Mouse (Mus musculus): ENCODE results near the gene Nfya.

Gene Nfya

GRCm38 (mm10) chr17:48427852-48428530 is 18.3 kb upstream of the Nfya start:
- DNase-seq = no peak

GRCm38 (mm10) chr17:48426991-48427750 is 17.5 kb upstream of the Nfya start:
- no peak for DNase-seq

DNA sequence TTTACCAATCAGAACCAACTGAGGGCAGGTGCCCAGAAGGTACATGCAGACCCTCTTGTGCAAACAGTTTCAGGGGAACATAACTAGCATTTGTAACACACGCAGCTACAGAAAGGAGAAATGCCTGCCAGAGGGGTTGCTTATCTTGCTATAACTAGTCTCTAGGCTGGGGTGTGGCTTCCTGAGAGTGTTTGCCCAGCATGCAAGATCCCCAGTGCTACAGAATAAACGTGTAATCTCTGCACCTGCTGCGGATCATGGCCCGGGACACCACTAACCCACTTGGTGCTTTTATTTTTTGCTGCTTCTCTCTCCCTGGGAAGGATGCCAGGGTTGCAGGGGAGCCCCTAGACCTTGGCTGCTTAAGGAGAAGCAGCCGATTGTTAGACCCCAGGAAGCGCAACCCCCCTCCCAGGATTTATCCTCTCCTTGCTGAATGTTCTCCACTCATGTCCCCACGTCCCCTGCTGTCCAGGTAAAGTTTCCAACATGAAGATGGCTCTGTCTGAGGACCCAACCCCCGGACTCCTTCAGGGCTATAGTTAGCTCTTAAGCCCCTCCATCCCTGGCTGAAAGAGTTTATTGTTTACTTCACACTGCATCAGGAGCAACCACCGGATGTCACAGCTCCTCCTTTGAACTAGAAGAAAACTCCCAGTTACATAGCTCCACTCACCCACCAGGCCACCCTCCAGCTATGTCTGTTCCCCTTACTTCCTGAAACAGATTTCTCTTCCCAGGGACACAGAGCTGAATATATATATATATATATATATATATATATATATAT is 16.3 kb upstream of the Nfya start:
- no peak for DNase-seq

- no peak for DNase-seq
Observed at GRCm38 (mm10) chr17:48424237-48424636, 14.5 kb upstream of the Nfya start.

- no peak for DNase-seq
Observed at GRCm38 (mm10) chr17:48419571-48419970, 9.9 kb upstream of the Nfya start.

GRCm38 (mm10) chr17:48418781-48419180 is 9.1 kb upstream of the Nfya start:
- DNase-seq = no peak

DNA sequence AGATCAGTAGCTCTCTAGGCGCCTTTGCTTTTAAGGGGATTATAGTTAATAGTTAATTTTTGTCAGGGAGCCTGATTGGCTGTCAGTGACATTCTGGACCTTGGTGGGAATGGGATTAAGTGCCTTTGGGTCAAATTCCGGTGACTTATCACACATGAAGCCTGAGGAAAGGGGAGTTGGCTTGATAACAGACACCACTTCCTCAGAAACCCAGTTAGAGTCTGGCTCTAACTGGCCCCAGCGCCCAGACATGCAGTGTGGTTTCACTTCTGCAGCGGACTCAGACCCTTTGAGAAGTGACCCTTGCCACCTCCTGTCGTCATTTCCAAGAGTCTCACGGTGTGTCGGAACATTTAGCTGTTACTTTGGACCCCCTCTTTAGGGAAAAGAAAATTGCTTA is 8.5 kb upstream of the Nfya start:
- no peak for DNase-seq

DNA sequence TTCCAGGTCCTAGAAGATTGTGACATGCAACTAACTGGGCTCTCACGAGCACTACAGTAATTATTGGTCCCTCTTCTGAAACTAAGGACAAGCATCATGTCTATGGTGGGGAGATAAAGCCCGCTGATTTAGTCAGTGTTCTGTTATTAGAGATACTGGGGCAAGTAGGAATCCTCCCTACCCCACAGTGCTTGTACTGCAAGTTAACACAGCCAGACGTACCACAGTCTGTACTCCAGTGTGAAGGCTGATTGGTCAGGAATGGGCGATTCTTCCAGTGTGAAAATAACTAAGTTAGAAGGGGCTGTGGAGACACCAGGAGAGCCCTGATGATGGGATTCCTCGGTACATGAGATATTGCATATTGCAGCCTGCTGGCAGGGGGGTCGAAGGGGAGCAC is 7.8 kb upstream of the Nfya start:
- DNase-seq = no peak

GRCm38 (mm10) chr17:48416425-48417195 is 6.9 kb upstream of the Nfya start:
- DNase-seq = peak; percentile 85

GRCm38 (mm10) chr17:48416011-48416410 is 6.3 kb upstream of the Nfya start:
- no peak for DNase-seq

- DNase-seq = no peak
Observed at GRCm38 (mm10) chr17:48411241-48411640, 1.5 kb upstream of the Nfya start.

- DNase-seq = no peak
Observed at GRCm38 (mm10) chr17:48410299-48410785, 636 bp upstream of the Nfya start.

GRCm38 (mm10) chr17:48408526-48409291 is 997 bp downstream of the Nfya start:
- peak; percentile 69 for DNase-seq

GRCm38 (mm10) chr17:48407910-48408525 is 1.7 kb downstream of the Nfya start:
- DNase-seq = peak; percentile 13

DNA sequence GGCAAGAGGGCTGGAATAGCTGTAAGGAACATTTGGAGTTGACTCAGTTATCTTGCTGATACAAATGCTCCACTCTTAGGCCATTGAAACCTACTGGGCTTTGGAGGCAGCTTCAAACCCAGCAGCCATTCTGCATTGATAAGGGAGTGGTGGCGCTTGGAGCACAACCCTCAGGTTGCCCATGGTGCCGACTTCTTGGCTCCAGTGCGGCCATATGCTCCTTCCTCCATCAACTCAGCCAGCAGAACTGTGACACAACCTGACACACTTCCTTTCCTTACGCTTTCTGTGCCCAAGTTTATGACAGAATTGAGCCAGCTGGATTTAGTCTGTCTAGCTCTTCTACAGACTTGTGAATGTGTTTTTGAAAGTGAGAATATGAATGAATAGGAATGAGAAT is 2.6 kb downstream of the Nfya start:
- no peak for DNase-seq

- DNase-seq = no peak
Observed at GRCm38 (mm10) chr17:48404706-48405105, 5.0 kb downstream of the Nfya start.

- DNase-seq = no peak
Observed at GRCm38 (mm10) chr17:48403848-48404247, 5.9 kb downstream of the Nfya start.

DNA sequence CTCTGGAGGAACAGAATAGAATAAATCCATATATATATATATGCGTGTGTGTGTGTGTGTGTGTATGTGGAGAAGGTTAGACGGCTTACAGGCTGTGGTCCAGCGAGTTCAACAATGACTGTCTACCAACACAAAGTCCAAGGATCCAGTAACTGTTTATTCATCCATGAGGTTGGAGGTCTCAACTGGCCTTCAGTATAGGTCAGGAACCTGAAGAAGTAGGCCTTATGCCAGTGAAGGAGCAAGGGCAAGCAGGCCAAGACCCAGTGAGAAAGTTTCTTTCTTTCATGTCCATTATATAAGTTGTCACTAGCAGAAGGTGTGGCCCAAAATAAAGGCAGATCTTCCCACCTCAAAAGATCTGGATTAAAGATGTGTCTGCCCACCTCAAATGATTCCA is 7.0 kb downstream of the Nfya start:
- DNase-seq = no peak

- DNase-seq = no peak
Observed at GRCm38 (mm10) chr17:48401710-48402109, 8.0 kb downstream of the Nfya start.

DNA sequence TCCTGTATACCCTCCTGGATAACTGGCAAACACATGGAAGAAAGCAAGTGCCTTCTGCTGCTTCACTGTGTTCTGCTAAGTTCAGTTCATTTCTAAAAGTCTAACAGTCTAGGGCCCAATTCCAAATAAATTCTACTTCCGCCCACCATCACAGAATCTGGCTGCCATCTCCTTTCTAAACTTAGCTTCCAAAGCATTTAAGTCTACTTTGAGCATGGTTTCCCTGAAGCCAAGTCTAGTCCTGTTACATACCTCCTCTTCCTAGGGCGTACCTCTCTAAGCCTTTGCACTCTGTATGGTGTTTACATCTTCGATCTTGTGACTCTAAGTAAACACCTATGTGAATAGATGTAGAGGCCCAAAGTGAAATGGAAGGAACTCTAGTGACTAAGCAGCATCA is 17.1 kb downstream of the Nfya start:
- no peak for DNase-seq

GRCm38 (mm10) chr17:48391446-48391845 is 18.3 kb downstream of the Nfya start:
- no peak for DNase-seq

GRCm38 (mm10) chr17:48389442-48389841 is 20.3 kb downstream of the Nfya start:
- no peak for DNase-seq
